Mouse (Mus musculus): ENCODE results near the gene Rph3a. TPM values are rescaled to one million over a fixed set of nuclear protein-coding genes. Genes with fewer than 3 reads are reported as not detected.

Gene Rph3a
- 0.07 TPM in 1 of 2 replicates, not detected in the other for total RNA-seq (2014; rRNA removed)
- polyA plus RNA-seq (2012; rRNA removed) = not detected in 2 replicates

GRCm38 (mm10) chr5:121009811-121010569 is at the start of gene Rph3a:
Gene Rph3a, minus strand, starts transcription at chr5:121010092.
- WGBS = 77% methylated on average over 12 of the region's 12 CpGs
- Histone ChIP-seq H3K4me1 (ENCODE audit: control insufficient read depth, insufficient read depth, low read length) (no peaks in the 10 kb centered on the region), H3K4me3 (ENCODE audit: insufficient read depth, low read depth, low read length) (no peak within 1 kb of the TSS), H3K36me3 (ENCODE audit: control insufficient read depth, insufficient read depth, low read length) (no peaks in the 10 kb centered on the region), H3K27me3 (ENCODE audit: control insufficient read depth, insufficient read depth, low read length) (peaks cover 3% of the 10 kb centered on the region; the same call in 1 of the 2 replicates), H3K27ac (replicated peaks; ENCODE audit: insufficient read depth, low read depth, low read length) (no peak within 1 kb of the TSS), H3K9ac (ENCODE audit: low read depth, low read length) (no peak within 1 kb of the TSS), H3K79me2 (ENCODE audit: control insufficient read depth, insufficient read depth, low read length) (no peaks in the 10 kb centered on the region)
- no peak for TF ChIP-seq POLR2A (IDR thresholded peaks at IDR 0.05; ENCODE audit: extremely low read depth, insufficient read depth, low read length)
- no peak for TF ChIP-seq CTCF (IDR thresholded peaks at IDR 0.05; ENCODE audit: low read depth, low read length)
- DNase-seq (ENCODE audit: extremely low read depth, low read depth, low spot score) = no peak

- no peaks in the 10 kb centered on the region for H3K4me1 ChIP-seq (ENCODE audit: control insufficient read depth, insufficient read depth, low read length)
- TF ChIP-seq CTCF (IDR thresholded peaks at IDR 0.05; ENCODE audit: low read depth, low read length) = no peak
- TF ChIP-seq POLR2A (IDR thresholded peaks at IDR 0.05; ENCODE audit: extremely low read depth, insufficient read depth, low read length) = no peak
- no peak overlapping the region for H3K4me3 ChIP-seq (ENCODE audit: insufficient read depth, low read depth, low read length)
- WGBS = 90% methylated on average over 11 of the region's 11 CpGs
- no peaks in the 10 kb centered on the region for H3K79me2 ChIP-seq (ENCODE audit: control insufficient read depth, insufficient read depth, low read length)
- H3K27me3 ChIP-seq (ENCODE audit: control insufficient read depth, insufficient read depth, low read length) = peaks cover 7% of the 10 kb centered on the region
- no peak overlapping the region for H3K9ac ChIP-seq (ENCODE audit: low read depth, low read length)
- H3K27ac ChIP-seq (replicated peaks; ENCODE audit: insufficient read depth, low read depth, low read length) = no peak overlapping the region
- no peak for DNase-seq (ENCODE audit: extremely low read depth, low read depth, low spot score)
- H3K36me3 ChIP-seq (ENCODE audit: control insufficient read depth, insufficient read depth, low read length) = no peaks in the 10 kb centered on the region
These were observed 48.4 kb upstream of the Rph3a start for GRCm38 (mm10) chr5:121058261-121058660.

DNA sequence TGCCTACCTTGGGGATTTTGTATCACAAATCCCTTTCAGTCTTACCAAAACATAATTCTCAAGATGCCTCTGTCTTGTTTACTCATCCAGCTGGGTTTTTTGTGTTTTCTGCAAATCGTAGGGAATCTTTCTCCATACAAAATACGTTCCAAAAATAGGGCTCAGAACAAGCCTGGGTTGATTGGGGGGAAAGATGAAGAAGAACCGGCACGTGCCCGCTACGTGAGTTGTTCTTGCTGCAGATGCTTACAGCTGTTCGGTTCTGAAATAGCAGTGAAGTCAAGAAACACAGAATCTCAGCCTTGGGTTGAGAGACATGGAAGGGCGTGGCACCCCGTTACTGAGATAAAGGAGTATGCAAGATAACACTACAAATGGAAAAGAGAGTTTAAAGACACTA is 44.0 kb upstream of the Rph3a start:
- Histone ChIP-seq H3K9ac (ENCODE audit: low read depth, low read length) (no peak overlapping the region), H3K4me1 (ENCODE audit: control insufficient read depth, insufficient read depth, low read length) (no peaks in the 10 kb centered on the region), H3K4me3 (ENCODE audit: insufficient read depth, low read depth, low read length) (no peak overlapping the region), H3K79me2 (ENCODE audit: control insufficient read depth, insufficient read depth, low read length) (no peaks in the 10 kb centered on the region), H3K27me3 (ENCODE audit: control insufficient read depth, insufficient read depth, low read length) (peaks cover 7% of the 10 kb centered on the region; the same call in 1 of the 2 replicates), H3K27ac (replicated peaks; ENCODE audit: insufficient read depth, low read depth, low read length) (no peak overlapping the region), H3K36me3 (ENCODE audit: control insufficient read depth, insufficient read depth, low read length) (no peaks in the 10 kb centered on the region)
- TF ChIP-seq POLR2A (IDR thresholded peaks at IDR 0.05; ENCODE audit: extremely low read depth, insufficient read depth, low read length) = no peak
- no peak for TF ChIP-seq CTCF (IDR thresholded peaks at IDR 0.05; ENCODE audit: low read depth, low read length)
- WGBS = 73% methylated on average over 9 of the region's 9 CpGs
- no peak for DNase-seq (ENCODE audit: extremely low read depth, low read depth, low spot score)

GRCm38 (mm10) chr5:121041791-121042190 is 31.9 kb upstream of the Rph3a start:
- Histone ChIP-seq H3K4me1 (ENCODE audit: control insufficient read depth, insufficient read depth, low read length) (no peaks in the 10 kb centered on the region), H3K9ac (ENCODE audit: low read depth, low read length) (no peak overlapping the region), H3K36me3 (ENCODE audit: control insufficient read depth, insufficient read depth, low read length) (no peaks in the 10 kb centered on the region), H3K4me3 (ENCODE audit: insufficient read depth, low read depth, low read length) (no peak overlapping the region), H3K79me2 (ENCODE audit: control insufficient read depth, insufficient read depth, low read length) (no peaks in the 10 kb centered on the region), H3K27ac (replicated peaks; ENCODE audit: insufficient read depth, low read depth, low read length) (no peak overlapping the region), H3K27me3 (ENCODE audit: control insufficient read depth, insufficient read depth, low read length) (peaks cover 3% of the 10 kb centered on the region; the same call in 1 of the 2 replicates)
- DNase-seq (ENCODE audit: extremely low read depth, low read depth, low spot score) = no peak
- TF ChIP-seq CTCF (IDR thresholded peaks at IDR 0.05; ENCODE audit: low read depth, low read length) = no peak
- TF ChIP-seq POLR2A (IDR thresholded peaks at IDR 0.05; ENCODE audit: extremely low read depth, insufficient read depth, low read length) = no peak
- 64% methylated on average over 9 of the region's 9 CpGs for WGBS

- H3K4me1 ChIP-seq (ENCODE audit: control insufficient read depth, insufficient read depth, low read length) = no peaks in the 10 kb centered on the region
- H3K27ac ChIP-seq (replicated peaks; ENCODE audit: insufficient read depth, low read depth, low read length) = no peak overlapping the region
- no peaks in the 10 kb centered on the region for H3K36me3 ChIP-seq (ENCODE audit: control insufficient read depth, insufficient read depth, low read length)
- DNase-seq (ENCODE audit: extremely low read depth, low read depth, low spot score) = no peak
- H3K9ac ChIP-seq (ENCODE audit: low read depth, low read length) = no peak overlapping the region
- H3K79me2 ChIP-seq (ENCODE audit: control insufficient read depth, insufficient read depth, low read length) = no peaks in the 10 kb centered on the region
- H3K27me3 ChIP-seq (ENCODE audit: control insufficient read depth, insufficient read depth, low read length) = peaks cover 3% of the 10 kb centered on the region; the same call in 1 of the 2 replicates
- TF ChIP-seq POLR2A (IDR thresholded peaks at IDR 0.05; ENCODE audit: extremely low read depth, insufficient read depth, low read length) = no peak
- no peak for TF ChIP-seq CTCF (IDR thresholded peaks at IDR 0.05; ENCODE audit: low read depth, low read length)
- WGBS = 80% methylated on average over 9 of the region's 9 CpGs
- H3K4me3 ChIP-seq (ENCODE audit: insufficient read depth, low read depth, low read length) = no peak overlapping the region
These were observed 29.6 kb upstream of the Rph3a start for GRCm38 (mm10) chr5:121039465-121039864.

- no peak for DNase-seq (ENCODE audit: extremely low read depth, low read depth, low spot score)
- TF ChIP-seq CTCF (IDR thresholded peaks at IDR 0.05; ENCODE audit: low read depth, low read length) (no peak), POLR2A (IDR thresholded peaks at IDR 0.05; ENCODE audit: extremely low read depth, insufficient read depth, low read length) (no peak)
- H3K27ac ChIP-seq (replicated peaks; ENCODE audit: insufficient read depth, low read depth, low read length) = no peak overlapping the region
- 82% methylated on average over 9 of the region's 9 CpGs for WGBS
- H3K27me3 ChIP-seq (ENCODE audit: control insufficient read depth, insufficient read depth, low read length) = no peaks in the 10 kb centered on the region
- no peak overlapping the region for H3K4me3 ChIP-seq (ENCODE audit: insufficient read depth, low read depth, low read length)
- H3K79me2 ChIP-seq (ENCODE audit: control insufficient read depth, insufficient read depth, low read length) = no peaks in the 10 kb centered on the region
- no peaks in the 10 kb centered on the region for H3K36me3 ChIP-seq (ENCODE audit: control insufficient read depth, insufficient read depth, low read length)
- H3K9ac ChIP-seq (ENCODE audit: low read depth, low read length) = no peak overlapping the region
- H3K4me1 ChIP-seq (ENCODE audit: control insufficient read depth, insufficient read depth, low read length) = no peaks in the 10 kb centered on the region
These were observed 20.3 kb upstream of the Rph3a start for GRCm38 (mm10) chr5:121030161-121030560.

Measured in liver, adult 2 months (tissue).